ENCODE assay signal across 20 mouse cellular contexts in genomic region chr1:169586361-169586760, GRCm38 (mm10). TPM values are rescaled to one million over a fixed set of nuclear protein-coding genes. Genes with fewer than 3 reads are reported as not detected.
DNase-seq lines count a peak whose midpoint lies in the region; ATAC-seq and TF ChIP-seq lines count a peak whose summit lies in the region.
"Had no signal": no experiment of that assay in that cellular context is flagged by ENCODE, and none has a peak within 500 bp of the region (broad histone marks: within the 10 kb centered on the region; RNA-seq: fewer than 3 reads in every experiment).

No protein-coding gene starts in this region.

- intact Hi-C loops in heart, postnatal 25 days (cut with DNase I) = no loop called here
- intact Hi-C loops in heart, postnatal 10 days (cut with DNase I) = no loop called here

- TF ChIP-seq POLR2A in brain, embryonic 14.5 days (IDR thresholded peaks at IDR 0.05; ENCODE audit: borderline replicate concordance, extremely low read depth, insufficient read depth, insufficient read length, poor library complexity, severe bottlenecking) = no peak

- no peak overlapping the region for H3K27ac ChIP-seq in neural tube, embryonic 15.5 days (replicated peaks)
- H3K27ac ChIP-seq: embryonic facial prominence, embryonic 12.5 days; forebrain, embryonic 12.5 days; hindbrain, embryonic 10.5 days; hindbrain, embryonic 14.5 days; intestine, embryonic 15.5 days had no signal

- no peak overlapping the region for H3K4me2 ChIP-seq in neural tube, embryonic 15.5 days
- H3K4me2 ChIP-seq: embryonic facial prominence, embryonic 12.5 days; forebrain, embryonic 12.5 days; hindbrain, embryonic 14.5 days; intestine, embryonic 15.5 days had no signal

- H3K4me3 ChIP-seq in neural tube, embryonic 15.5 days (replicated peaks) = no peak overlapping the region
- H3K4me3 ChIP-seq: embryonic facial prominence, embryonic 12.5 days; forebrain, embryonic 12.5 days; hindbrain, embryonic 10.5 days; intestine, embryonic 15.5 days had no signal

- no peak for ATAC-seq in neural tube, embryonic 15.5 days (ENCODE audit: low FRiP score)
- ATAC-seq: activated CD4-positive, CD25-positive, alpha-beta regulatory T cell, adult 4 months; intestine, embryonic 15.5 days; Patski had no signal

- no peak for TF ChIP-seq CTCF in brain, embryonic 14.5 days (IDR thresholded peaks at IDR 0.05; ENCODE audit: borderline replicate concordance, extremely low read depth, insufficient read depth, insufficient read length)

- 77% methylated on average over 2 of the region's 2 CpGs for WGBS in neural tube, embryonic 15.5 days

- H3K36me3 ChIP-seq in neural tube, embryonic 15.5 days = no peaks in the 10 kb centered on the region
- H3K36me3 ChIP-seq: embryonic facial prominence, embryonic 12.5 days; forebrain, embryonic 12.5 days; hindbrain, embryonic 10.5 days; intestine, embryonic 15.5 days had no signal

- no peak overlapping the region for H3K9ac ChIP-seq in neural tube, embryonic 15.5 days (replicated peaks)
- H3K9ac ChIP-seq: embryonic facial prominence, embryonic 12.5 days; forebrain, embryonic 12.5 days; forebrain, postnatal 0 days; hindbrain, embryonic 14.5 days; intestine, embryonic 15.5 days had no signal

- H3K27me3 ChIP-seq in neural tube, embryonic 15.5 days (replicated peaks) = no peaks in the 10 kb centered on the region
- H3K27me3 ChIP-seq: embryonic facial prominence, embryonic 12.5 days; forebrain, embryonic 12.5 days; intestine, embryonic 15.5 days had no signal

- no peaks in the 10 kb centered on the region for H3K4me1 ChIP-seq in neural tube, embryonic 15.5 days
- H3K4me1 ChIP-seq: embryonic facial prominence, embryonic 12.5 days; forebrain, embryonic 12.5 days; hindbrain, embryonic 10.5 days; intestine, embryonic 15.5 days had no signal

- H3K9me3 ChIP-seq in neural tube, embryonic 15.5 days (replicated peaks) = no peaks in the 10 kb centered on the region
- H3K9me3 ChIP-seq: embryonic facial prominence, embryonic 12.5 days; forebrain, embryonic 12.5 days; hindbrain, embryonic 10.5 days; intestine, embryonic 15.5 days had no signal

- DNase-seq in heart, adult 11 months = peak; percentile 96
- no peak for DNase-seq in heart, postnatal 25 days (ENCODE audit: low spot score)
- peak; percentile 21 to 54 for DNase-seq in heart, adult 9 months (ENCODE audit: low spot score in 2 of 2)
- DNase-seq in heart, postnatal 4 days = no peak
- peak; percentile 24 for DNase-seq in brain, embryonic 14.5 days (ENCODE audit: low read depth)
- DNase-seq in heart, postnatal 10 days = peak; percentile 9 to 11
- DNase-seq: adrenal gland, postnatal 25 days; cerebellum, adult 11 months; cerebellum, adult 8-10 months; cerebellum, postnatal 14 days; kidney, adult 18-20 months had no signal

RNA-seq across cellular contexts. Expression of gene Nuf2, which starts 55.1 kb away (rescaled TPM):
- 1 to 10 TPM in 1 of 2 experiments, under 1 TPM in 1; 0.87 to 1.2 TPM for total RNA-seq in heart, postnatal 25 days (2021)
- 10 to 100 TPM; 35.8 to 41.8 TPM for total RNA-seq in heart, postnatal 4 days (2021)
- polyA plus RNA-seq in brain, embryonic 14.5 days (2012; rRNA removed) = 11.9 and 16.9 TPM in 2 replicates
- 10 to 100 TPM; 11.0 to 12.2 TPM for total RNA-seq in heart, postnatal 10 days (2021)
- polyA plus RNA-seq in neural tube, embryonic 15.5 days (2015; fragmentation: Nextera tagmentation; extraction: Ambion mirVana) = 9.9 and 19.8 TPM in 2 replicates

Comparison
In these comparisons a context has a peak if more than half of its experiments do, and no peak if none do; other contexts are left out.
1. DNase-seq: peak in heart, adult 11 months (single experiment), heart, adult 9 months (2 of 2), brain, embryonic 14.5 days (single experiment) and heart, postnatal 10 days (2 of 2); none in heart, postnatal 25 days (single experiment) and heart, postnatal 4 days (single experiment).
2. RNA of gene Nuf2, which starts 55.1 kb away (total RNA-seq): 35.8 to 41.8 TPM in heart, postnatal 4 days and 11.0 to 12.2 TPM in heart, postnatal 10 days; 0.87 to 1.2 TPM in heart, postnatal 25 days; every median in the first group is over 4 times any median in the second.